Mouse (Mus musculus): Measurements from ENCODE around the gene Rpl13a. TPM values are rescaled to one million over a fixed set of nuclear protein-coding genes. Genes with fewer than 3 reads are reported as not detected.
"Not testable (repeated sequence)": the region's sequence is repeated elsewhere in the genome, so short reads cannot be mapped to it uniquely, and the experiment has no call there.

Gene Rpl13a
- total RNA-seq, 2 experiments from 2014 or later = 608 to 639 TPM

DNA sequence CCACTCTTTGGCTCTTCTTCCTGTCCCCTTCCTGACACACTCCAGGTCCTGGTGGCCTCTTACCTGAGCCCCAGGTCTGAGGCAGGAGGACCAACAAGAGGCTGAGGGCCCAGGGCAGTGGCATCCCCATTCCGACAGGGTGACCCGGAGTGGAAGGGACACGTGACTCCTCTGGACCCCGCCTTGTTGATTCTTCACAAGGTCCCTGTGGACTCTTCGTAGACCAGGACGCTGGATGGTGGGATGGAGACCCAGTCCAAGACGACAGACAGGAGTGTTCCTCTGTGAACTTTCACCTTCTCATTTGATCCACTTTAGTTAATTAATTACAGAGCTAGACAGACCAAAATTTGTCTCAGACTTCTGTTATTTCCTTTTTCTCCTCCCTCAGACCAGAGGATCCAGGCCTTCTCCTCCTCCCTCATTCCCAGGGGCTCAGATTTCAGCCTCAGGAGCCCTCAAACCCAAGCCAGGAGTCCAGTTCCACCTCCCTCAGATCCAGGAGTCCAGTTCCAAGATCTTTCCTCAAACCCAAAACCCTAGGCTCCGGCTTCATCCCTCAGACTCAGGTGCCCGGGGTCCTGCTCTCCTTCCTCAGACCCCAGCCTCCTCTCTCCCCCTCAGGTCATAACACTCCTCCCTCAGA lies 25.5 kb downstream of the Rpl13a start:
- DNase-seq (ENCODE audit: low spot score in 2 of 2) = no peak
- intact Hi-C loops (cut with DNase I) = no loop called here

DNA sequence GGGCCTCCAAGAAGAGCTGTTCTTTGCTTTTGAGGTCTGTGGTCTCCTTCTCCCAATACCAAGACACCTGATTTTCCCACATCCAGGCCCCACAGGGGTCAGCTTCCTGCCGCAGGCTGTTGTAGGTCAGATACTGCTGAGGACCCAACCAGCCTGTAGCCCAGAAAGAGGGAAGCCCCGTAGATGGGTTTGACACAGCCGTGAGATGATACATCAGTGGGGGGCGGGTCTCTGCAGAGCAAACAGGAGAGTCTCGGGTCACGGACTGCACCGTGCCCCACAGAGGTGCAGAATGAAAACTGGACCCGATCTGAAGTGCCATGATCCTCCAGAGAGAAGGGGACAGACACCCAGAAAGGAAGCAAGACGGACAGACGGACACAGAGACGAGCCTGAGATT lies 26.1 kb downstream of the Rpl13a start:
- intact Hi-C loops (cut with DNase I) = no loop called here
- DNase-seq (ENCODE audit: low spot score in 2 of 2) = no peak

DNA sequence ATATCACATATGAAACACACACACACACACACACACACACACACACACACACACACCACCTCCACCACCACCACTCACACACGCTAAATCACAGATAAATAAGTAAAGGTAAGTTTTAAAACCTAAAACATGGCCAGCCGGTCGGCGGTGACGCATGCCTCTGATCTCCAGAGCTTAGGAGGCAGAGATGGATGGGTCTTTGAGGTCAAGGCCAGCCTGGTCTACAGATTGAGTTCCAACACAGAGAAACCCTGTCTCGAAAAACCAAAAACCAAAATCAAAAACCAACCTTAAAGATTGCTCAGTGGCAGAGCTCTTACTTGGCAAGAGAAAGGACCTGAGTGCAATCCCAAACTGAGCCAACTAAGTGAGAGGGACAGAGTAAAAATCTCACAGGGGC lies 28.5 kb downstream of the Rpl13a start:
- intact Hi-C loops (cut with DNase I) = no loop called here
- DNase-seq (ENCODE audit: low spot score in 2 of 2) = no peak

DNA sequence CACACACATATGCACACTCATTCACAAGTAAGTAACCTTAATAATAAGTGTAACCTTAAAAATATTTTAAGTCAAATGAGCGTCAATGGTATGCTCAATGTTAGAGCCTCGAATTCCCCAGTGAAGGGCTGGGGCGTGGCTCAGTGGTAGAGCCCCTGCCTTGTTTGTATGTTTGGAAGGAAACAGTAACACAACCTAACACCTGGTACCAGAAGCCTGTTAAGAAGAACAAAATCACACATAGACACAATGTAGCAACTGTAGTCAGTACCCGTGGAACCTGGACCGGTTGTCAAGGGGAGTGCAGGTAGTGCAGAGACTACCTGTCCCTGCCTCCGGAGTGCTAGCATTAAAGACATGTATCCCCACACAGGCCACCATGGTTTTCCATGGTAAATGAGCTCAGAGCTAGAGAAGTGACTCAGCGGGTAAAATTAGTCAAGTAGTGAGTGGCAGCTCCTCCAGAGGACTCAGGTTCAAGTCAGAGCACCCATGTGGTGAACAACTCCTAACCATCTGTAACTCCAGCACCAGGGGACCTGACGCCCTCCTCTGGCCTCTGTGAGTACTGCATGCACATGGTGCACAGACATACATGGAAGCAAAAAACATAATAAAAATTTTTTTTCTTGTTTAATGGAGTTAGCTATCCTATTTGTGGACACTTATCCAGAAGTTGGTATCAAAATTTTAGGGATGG lies 29.9 kb downstream of the Rpl13a start:
- no peak for DNase-seq (ENCODE audit: low spot score in 2 of 2)
- intact Hi-C loops (cut with DNase I) = no loop called here

DNA sequence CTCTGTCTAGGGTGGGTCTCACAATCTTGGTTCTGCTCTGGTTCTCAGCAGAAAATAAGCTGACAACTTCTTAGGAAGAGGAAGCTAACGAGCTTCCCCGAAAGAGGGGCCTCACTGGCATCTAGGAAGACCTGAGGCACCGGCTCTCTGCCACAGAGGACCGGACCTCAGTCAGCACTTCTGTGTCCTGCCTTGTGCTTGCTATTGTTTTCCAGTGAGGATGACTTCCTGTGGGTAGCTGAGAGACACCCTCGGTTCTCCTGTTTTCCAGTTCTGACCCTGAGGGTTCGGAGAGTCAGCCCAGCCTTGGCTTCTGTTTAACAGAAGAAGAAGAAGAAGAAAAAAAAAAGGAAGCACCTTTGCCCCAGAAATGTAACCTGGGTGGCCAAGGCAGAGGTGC lies 31.1 kb downstream of the Rpl13a start:
- DNase-seq (ENCODE audit: low spot score in 2 of 2) = no peak
- intact Hi-C loops (cut with DNase I) = no loop called here

DNA sequence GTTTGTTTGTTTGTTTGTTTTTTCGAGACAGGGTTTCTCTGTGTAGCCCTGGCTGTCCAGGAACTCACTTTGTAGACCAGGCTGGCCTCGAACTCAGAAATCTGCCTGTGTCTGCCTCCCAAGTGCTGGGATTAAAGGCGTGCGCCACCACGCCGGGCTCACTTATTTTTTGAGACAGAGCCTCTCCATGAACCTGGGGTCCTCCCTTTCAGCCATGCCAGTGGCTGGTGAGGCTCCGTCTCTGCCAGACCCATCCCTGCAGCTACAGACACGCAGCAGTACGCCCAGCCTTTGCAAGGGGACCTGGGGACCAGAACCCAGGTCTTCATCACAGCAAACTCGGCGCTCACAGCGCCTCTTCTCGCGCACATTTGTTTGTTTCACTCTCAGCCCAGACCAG lies 32.6 kb downstream of the Rpl13a start:
- DNase-seq (ENCODE audit: low spot score in 2 of 2); intact Hi-C loops (cut with DNase I): not testable (repeated sequence)

DNA sequence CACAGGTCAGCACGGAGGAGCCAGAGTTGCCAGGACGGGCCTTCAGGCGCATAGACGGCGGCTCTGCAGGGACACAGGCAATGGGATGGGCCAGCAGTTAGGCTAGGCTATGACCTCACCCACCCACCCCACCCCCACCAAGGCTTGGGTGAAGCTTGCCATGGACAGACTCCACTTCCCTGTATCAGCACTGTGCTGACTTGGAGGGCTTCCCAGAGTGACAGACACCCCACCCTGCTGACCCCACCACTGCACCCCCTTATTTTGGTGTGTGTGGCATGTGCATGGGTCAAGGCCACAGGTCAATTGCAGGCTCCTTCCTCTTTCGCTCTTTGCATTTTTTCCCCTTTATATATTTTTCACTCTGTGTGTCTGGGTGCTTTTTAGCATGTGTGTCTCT lies 33.2 kb downstream of the Rpl13a start:
- intact Hi-C loops (cut with DNase I) = no loop called here
- DNase-seq (ENCODE audit: low spot score in 2 of 2) = no peak

DNA sequence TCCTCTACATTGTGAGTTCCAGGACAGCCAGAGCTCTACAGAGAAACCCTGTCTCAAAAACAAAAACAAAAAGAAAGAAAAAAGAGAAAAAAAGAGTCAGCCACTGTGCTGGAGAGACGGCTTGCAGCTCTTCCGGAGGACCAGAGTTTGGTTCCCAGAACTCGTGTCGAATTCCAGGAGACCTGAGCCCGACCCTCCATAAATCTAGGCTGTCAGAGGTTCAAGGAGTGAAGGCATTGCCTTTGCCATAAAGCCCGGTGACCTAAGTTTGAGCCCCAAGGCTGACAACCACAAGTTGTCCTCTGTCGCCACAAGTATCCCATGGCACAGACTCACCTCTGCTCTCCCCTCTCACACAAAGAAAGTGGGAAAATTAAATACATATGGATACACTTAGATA lies 34.4 kb downstream of the Rpl13a start:
- no peak for DNase-seq (ENCODE audit: low spot score in 2 of 2)
- intact Hi-C loops (cut with DNase I) = no loop called here

DNA sequence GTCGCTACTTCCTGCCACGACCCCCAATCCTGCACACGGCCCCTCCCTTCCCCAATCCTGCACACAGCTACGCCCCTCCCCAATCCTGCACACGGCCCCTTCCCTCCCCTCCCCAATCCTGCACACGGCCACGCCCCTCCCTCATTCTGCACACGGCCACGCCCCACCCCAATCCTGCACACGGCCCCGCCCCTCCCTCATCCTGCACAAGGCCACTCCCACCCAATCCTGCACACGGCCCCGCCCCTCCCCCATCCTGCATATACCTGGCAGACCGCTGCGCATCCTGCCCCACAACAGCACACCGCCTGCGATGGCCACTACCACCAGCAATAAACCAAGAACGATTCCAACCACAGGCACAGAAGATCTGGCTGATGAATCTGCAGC lies 35.0 kb downstream of the Rpl13a start:
- DNase-seq (ENCODE audit: low spot score in 2 of 2) = no peak
- intact Hi-C loops (cut with DNase I) = no loop called here

DNA sequence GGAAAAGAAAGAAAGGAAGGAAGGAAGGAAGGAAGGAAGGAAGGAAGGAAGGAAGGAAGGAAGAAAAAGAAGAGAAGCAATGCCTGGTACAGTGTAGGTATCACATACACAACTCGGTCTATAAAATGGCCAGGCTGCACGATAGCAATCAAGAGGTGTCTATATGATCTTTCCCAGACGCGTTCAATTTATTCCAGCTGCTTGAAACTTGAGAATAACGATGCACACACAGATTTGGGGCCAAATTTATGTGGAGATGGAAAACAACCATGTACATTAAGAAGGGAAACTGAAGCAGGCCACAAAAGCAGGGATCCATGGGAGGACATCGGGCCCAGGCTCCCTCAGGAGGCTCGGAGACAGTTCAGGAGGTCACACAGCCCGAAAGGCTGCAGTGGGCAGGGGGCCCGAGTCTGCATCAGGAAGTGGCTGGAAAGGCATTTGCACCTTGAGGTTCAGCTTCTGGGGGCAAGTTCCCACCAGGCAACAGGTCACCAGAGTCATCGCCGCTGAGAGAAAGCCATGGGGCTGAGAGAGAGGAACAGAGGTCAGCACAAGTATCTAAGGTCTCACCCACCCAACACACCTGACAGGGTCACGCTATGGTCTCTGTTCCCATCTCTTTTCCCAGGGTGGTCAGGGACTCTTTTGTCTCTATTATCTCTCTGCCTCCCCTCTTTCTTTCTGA lies 35.6 kb downstream of the Rpl13a start:
- intact Hi-C loops (cut with DNase I) = no loop called here
- DNase-seq (ENCODE audit: low spot score in 2 of 2) = no peak

DNA sequence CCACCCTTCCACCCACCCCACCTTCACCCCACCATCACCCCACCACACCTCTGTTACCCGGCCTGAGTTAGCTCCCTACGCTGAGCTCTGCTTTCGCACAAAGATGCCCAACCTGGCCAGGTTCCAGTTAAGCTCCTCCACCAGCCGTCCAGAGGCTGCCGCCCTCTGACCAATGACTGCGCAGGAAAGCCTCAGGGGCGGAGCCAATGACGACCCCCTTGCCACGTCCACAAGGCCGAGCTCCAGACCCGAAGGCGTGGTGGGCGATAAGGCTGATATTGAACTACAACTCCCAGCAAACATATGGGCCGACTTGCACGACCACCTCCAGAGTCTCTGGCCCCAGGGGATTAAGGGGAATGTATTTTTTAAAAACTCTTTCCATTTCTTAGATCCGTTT lies 36.5 kb downstream of the Rpl13a start, which contains the start of gene Rcn3:
Gene Rcn3, minus strand, starts transcription at position 174 of the 400 bp plus-strand sequence.
- peak; percentile 41 to 47 for DNase-seq (ENCODE audit: low spot score in 2 of 2)
- intact Hi-C loops (cut with DNase I) = no loop called here

DNA sequence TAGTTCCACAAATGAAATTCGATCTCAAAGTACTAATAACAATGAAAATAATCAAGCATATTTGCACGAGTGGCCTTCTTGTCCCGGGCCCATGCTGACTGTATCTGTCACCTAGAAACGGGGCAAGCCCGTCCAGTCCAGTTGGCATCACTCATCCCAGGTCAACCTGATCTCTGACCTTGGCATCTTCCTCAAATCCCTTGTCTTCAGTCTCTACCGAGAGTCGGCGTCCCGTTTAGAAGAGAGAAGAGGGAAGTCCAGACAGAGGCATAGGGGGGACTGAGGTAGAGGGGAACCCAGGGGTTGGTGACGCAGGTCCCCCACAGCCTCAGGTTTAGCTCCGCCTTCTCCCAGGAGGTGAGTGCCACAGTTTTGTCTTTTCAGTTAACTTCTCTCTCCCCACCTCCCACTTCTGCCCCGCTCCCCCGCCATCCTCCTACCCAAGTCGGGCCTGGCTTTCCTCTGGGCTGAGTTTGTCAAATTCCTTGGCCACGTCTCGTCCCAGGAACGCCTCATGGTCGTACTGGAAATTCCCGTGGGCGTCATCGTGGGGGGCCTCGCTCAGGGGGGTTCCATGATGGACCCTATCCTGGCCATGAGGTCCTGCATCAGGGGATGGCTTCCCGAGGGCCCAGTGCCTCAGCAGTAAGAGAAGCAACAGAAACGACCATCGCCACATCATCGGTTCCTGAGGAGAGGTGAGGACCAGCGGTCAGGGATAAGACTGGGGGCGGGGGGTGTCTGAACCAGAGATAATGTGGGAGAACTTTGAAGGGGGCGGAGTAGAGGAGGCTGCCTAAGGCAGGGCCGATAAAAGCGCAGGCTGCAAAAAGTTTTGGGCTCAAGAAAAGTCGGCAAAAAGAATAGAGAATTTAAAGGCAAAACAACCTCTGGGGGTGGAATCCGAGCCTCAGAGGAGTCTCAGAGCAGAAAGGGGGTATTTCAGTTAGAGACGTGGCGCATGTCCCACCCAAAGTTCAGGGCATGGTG lies 37.3 kb downstream of the Rpl13a start:
- no peak for DNase-seq (ENCODE audit: low spot score in 2 of 2)
- intact Hi-C loops (cut with DNase I) = no loop called here

DNA sequence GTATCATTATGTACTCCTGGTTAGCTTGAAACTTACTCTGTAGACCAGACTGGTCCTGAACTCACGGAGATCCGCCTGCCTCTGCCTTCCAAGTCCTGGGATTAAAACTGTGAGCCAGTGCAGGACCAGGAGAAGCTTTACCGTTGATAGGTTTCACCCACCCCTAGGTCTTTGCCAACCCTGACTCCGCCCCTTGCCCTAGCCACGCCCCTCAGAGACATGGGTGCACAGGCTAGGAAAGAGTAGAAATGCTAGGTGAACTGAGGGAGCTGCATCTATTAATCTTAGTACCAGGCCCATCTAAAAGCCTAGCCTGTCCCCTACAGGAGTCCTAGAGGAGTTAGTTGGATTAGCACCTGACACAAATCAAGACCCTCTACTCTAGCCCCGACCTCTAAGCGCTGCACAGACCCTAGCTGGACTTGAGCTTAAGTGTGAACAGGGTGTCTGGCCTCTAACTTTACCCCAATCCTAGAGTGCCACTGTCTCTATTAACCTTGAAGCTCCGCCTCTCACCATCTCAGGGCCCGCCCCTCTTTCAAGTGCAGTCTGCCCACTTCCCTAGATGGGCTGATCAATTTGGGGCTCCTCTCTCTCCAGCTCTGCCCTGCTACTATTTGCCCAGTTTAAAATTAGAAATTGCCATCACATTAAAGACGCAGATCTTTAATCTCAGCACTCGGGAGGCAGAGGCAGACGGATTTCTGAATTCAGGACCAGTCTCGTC lies 38.1 kb downstream of the Rpl13a start:
- intact Hi-C loops (cut with DNase I) = no loop called here
- DNase-seq (ENCODE audit: low spot score in 2 of 2) = no peak

DNA sequence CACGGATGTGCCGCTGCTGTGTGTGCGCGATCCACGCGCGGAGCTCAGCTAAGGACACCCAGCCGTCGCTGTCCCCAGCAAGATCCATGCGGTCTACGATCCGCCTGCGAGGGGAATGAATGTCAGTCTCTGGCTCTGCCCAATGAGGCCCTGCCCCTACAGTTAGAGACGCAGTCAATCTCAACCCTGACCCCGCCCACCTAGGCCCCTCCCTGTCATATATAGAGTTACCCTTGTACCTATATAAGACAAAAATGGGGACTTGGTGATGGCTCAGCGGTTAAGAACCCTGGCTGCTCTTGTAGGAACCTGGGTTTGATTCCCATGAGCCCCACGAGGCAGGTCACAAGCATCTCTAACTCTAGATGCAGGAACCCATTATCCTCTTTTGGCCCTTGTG lies 40.0 kb downstream of the Rpl13a start:
- no peak for DNase-seq (ENCODE audit: low spot score in 2 of 2)
- intact Hi-C loops (cut with DNase I) = loop anchor here (10.0 kb wide), 1 partner anchor 206 kb away; no protein-coding TSS in a partner anchor

DNA sequence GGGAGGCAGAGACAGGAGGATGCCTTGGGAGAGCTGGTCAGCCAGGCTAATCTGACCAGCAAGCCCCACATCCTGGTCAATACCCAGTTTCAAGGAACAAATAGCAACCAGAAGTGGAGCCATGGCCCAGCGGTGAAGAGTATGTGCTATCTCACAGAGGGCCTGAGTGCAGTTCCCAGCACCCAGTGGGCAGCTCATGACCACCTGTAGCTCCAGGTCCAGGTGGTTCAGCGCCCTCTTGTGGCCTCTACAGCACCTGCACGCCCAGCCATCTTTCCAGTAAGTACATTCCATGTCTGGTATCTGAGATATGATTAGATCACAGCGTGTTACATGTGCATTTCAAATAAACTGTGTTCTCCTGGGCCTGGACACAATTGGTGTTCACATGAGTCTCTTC lies 42.5 kb downstream of the Rpl13a start:
- DNase-seq (ENCODE audit: low spot score in 2 of 2) = no peak
- intact Hi-C loops (cut with DNase I) = loop anchor here (10.0 kb wide), 1 partner anchor 209 kb away; no protein-coding TSS in a partner anchor

DNA sequence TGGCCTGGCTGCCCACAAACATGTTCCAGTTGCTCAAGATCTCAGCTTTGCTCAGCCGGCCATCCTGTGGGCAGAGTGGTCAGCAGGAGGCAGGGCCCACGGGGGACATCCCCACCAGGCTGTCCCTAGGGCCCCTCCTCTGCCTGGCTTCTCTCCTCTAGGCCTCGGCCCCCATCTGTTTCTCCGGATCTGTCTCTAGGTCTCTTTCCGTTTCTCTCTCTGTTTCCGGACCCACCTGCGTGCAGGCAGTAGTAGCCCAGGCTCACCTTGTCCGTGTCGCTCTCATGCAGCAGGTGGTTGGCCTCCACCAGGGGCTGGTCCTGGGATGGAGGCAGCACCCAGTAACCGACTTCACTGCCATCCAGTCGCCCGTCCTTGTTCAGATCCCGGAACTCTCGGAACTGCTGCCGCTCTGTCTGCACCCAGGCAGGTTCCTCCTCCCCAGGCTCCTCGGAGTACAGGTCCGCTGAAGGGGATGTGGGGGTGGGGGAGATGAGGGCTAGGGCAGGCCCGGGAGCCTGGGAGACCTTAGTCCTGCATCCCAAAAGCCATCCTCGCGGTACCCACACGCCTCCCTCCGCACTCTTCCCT lies 45.2 kb downstream of the Rpl13a start:
- DNase-seq (ENCODE audit: low spot score in 2 of 2) = no peak
- intact Hi-C loops (cut with DNase I) = loop anchor here (5.0 to 10.0 kb wide), 2 partner anchors 39 to 211 kb away; partner anchors contain the start of gene Rps11

DNA sequence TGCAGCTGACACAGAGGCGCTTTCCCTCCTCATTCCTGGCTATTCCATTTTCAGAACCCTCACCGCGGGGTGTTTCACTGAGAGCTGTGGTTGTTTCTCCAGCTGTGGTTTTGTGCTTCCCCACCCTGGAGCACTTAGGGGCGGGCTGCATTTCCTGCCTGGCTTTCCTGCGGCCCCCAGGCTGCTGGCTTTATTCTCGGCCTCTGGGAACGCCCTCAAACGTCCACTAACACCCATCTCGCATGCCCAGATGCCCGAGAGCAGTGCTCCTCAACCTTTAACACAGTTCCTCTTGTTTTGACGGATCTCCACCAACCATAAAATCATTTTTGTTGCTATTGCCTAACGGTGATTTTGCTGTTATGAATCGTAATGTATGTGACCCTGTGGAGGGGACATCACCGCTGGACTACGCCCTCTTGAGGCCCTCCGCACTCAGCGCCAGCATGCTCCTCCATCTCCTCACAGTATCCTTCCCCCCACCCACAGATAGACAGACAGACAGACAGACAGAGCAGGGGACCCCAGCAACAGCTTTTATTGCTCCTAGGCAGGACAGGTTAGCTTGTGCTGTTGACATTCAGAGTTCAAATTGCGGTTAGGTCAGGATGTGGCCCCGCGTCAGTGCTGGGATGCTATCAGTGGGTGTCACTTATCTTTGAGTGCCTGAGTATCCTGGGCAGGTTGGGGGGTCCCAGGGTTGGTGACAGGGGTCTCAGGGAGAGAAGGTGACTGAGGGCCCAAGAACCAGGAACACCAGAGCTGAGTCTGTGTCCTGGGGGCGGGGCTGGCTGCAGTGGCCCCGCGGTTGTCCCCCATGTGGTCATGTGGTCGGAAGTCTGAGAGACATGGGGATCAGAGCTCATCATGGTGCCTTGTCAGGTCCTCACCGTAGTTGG lies 45.9 kb downstream of the Rpl13a start:
- intact Hi-C loops (cut with DNase I) = loop anchor here (5.0 to 10.0 kb wide), 2 partner anchors 40 to 212 kb away; partner anchors contain the start of gene Rps11
- DNase-seq (ENCODE audit: low spot score in 2 of 2) = no peak

Data from left cerebral cortex, postnatal 14 days (tissue).